Mouse (Mus musculus): ENCODE measurements at regions not wholly inside any gene's neighbourhood (a gene's known extent, or its start where the extent isn't known, plus 50 kb on each side); places are given as distances from the start of the nearest gene placed in this dataset.

DNA sequence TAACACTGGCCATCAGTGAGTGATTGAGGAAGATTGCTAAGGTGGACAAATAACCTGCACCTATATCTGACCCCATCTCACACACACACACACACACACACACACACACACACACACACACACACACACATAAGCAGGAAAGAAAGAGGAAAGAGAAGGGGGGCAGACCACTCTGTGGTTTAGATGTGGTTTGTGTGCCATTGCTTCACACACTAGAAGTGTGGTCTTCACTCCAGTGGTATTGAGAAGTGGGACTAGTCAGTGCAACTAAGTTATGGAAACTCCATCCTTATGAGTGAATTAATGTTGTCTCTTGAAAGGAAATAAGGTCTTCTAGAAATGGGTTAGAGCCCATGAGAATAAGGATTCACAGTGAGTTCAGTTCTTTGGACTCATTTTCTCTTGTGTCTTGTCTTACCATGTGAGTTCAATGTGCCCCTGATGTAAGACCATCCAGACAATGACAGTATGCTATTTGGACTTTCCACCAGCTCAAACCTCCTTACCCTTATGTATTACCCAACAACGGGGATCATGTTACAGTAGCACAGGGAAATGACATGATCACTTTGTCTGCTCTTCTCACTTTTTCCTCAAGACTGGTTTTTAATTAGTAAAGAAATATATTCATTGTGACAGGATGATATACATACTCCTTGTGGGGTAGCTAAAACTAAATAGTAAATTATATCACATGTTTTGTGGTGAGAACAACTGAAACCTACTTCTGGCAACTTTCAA is 88.7 kb downstream of the A730009L09Rik start:
- DNase-seq = no peak
- H3K27ac ChIP-seq = no peak overlapping the region
- intact Hi-C loops (cut with DNase I) = no loop called here
- TF ChIP-seq CTCF (IDR thresholded peaks at IDR 0.05) = no peak
- no peak for TF ChIP-seq EP300 (IDR thresholded peaks at IDR 0.05; ENCODE audit: insufficient read depth, low read depth, low read length)
- no peak for TF ChIP-seq POLR2A (IDR thresholded peaks at IDR 0.05; ENCODE audit: insufficient read depth, low read depth, low read length)
- H3K36me3 ChIP-seq (ENCODE audit: control insufficient read depth, insufficient read depth, low read length) = no peaks in the 10 kb centered on the region
- WGBS = 95% methylated on average over 1 of the region's 1 CpGs
- no peaks in the 10 kb centered on the region for H3K4me1 ChIP-seq (ENCODE audit: control insufficient read depth, insufficient read depth, low read length)
- no peaks in the 10 kb centered on the region for H3K27me3 ChIP-seq (ENCODE audit: control insufficient read depth, insufficient read depth, low read length)
- no peak overlapping the region for H3K9ac ChIP-seq (ENCODE audit: low read depth, low read length)
- H3K4me3 ChIP-seq = no peak overlapping the region
- H3K79me2 ChIP-seq (replicated peaks; ENCODE audit: control insufficient read depth, insufficient read depth, low read length) = no peaks in the 10 kb centered on the region

GRCm38 (mm10) chr16:84604272-84604975 is 89.5 kb downstream of the A730009L09Rik start:
- Histone ChIP-seq H3K79me2 (replicated peaks; ENCODE audit: control insufficient read depth, insufficient read depth, low read length) (no peaks in the 10 kb centered on the region), H3K27ac (no peak overlapping the region), H3K4me3 (no peak overlapping the region), H3K27me3 (ENCODE audit: control insufficient read depth, insufficient read depth, low read length) (no peaks in the 10 kb centered on the region), H3K4me1 (ENCODE audit: control insufficient read depth, insufficient read depth, low read length) (no peaks in the 10 kb centered on the region), H3K36me3 (ENCODE audit: control insufficient read depth, insufficient read depth, low read length) (no peaks in the 10 kb centered on the region), H3K9ac (ENCODE audit: low read depth, low read length) (no peak overlapping the region)
- no peak for TF ChIP-seq CTCF (IDR thresholded peaks at IDR 0.05)
- TF ChIP-seq POLR2A (IDR thresholded peaks at IDR 0.05; ENCODE audit: insufficient read depth, low read depth, low read length) = no peak
- TF ChIP-seq EP300 (IDR thresholded peaks at IDR 0.05; ENCODE audit: insufficient read depth, low read depth, low read length) = no peak
- WGBS = 82% methylated on average over 9 of the region's 9 CpGs
- DNase-seq = no peak
- intact Hi-C loops (cut with DNase I) = no loop called here

- H3K79me2 ChIP-seq (replicated peaks; ENCODE audit: control insufficient read depth, insufficient read depth, low read length) = no peaks in the 10 kb centered on the region
- no peak for DNase-seq
- H3K36me3 ChIP-seq (ENCODE audit: control insufficient read depth, insufficient read depth, low read length) = no peaks in the 10 kb centered on the region
- no peak overlapping the region for H3K4me3 ChIP-seq
- intact Hi-C loops (cut with DNase I) = no loop called here
- H3K4me1 ChIP-seq (ENCODE audit: control insufficient read depth, insufficient read depth, low read length) = no peaks in the 10 kb centered on the region
- no peak overlapping the region for H3K9ac ChIP-seq (ENCODE audit: low read depth, low read length)
- no peaks in the 10 kb centered on the region for H3K27me3 ChIP-seq (ENCODE audit: control insufficient read depth, insufficient read depth, low read length)
- TF ChIP-seq POLR2A (IDR thresholded peaks at IDR 0.05; ENCODE audit: insufficient read depth, low read depth, low read length) (no peak), CTCF (IDR thresholded peaks at IDR 0.05) (no peak), EP300 (IDR thresholded peaks at IDR 0.05; ENCODE audit: insufficient read depth, low read depth, low read length) (no peak)
- WGBS = 66% methylated on average over 5 of the region's 5 CpGs
- no peak overlapping the region for H3K27ac ChIP-seq
Observed at GRCm38 (mm10) chr16:84606010-84606803, 91.3 kb downstream of the A730009L09Rik start.

DNA sequence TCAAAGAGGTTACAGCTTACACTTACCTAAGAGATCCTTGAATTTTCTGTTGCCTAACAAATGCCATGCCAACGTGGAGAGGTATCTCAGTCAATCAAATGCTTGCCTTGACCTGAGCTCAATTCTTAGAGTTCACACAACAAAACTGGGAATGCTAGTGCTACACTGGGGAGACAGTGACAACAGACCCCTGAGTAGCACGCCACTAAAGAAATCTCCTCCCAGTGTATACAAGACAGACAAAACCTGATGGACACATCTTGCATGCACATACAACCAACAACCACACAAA is 91.8 kb downstream of the A730009L09Rik start:
- no peaks in the 10 kb centered on the region for H3K36me3 ChIP-seq (ENCODE audit: control insufficient read depth, insufficient read depth, low read length)
- TF ChIP-seq EP300 (IDR thresholded peaks at IDR 0.05; ENCODE audit: insufficient read depth, low read depth, low read length) (no peak), CTCF (IDR thresholded peaks at IDR 0.05) (no peak), POLR2A (IDR thresholded peaks at IDR 0.05; ENCODE audit: insufficient read depth, low read depth, low read length) (no peak)

GRCm38 (mm10) chr16:84607503-84607902 is 92.6 kb downstream of the A730009L09Rik start:
- no peaks in the 10 kb centered on the region for H3K4me1 ChIP-seq (ENCODE audit: control insufficient read depth, insufficient read depth, low read length)
- no peaks in the 10 kb centered on the region for H3K79me2 ChIP-seq (replicated peaks; ENCODE audit: control insufficient read depth, insufficient read depth, low read length)
- TF ChIP-seq POLR2A (IDR thresholded peaks at IDR 0.05; ENCODE audit: insufficient read depth, low read depth, low read length) (no peak), EP300 (IDR thresholded peaks at IDR 0.05; ENCODE audit: insufficient read depth, low read depth, low read length) (no peak), CTCF (IDR thresholded peaks at IDR 0.05) (no peak)
- DNase-seq = no peak
- intact Hi-C loops (cut with DNase I) = no loop called here
- no peaks in the 10 kb centered on the region for H3K36me3 ChIP-seq (ENCODE audit: control insufficient read depth, insufficient read depth, low read length)
- H3K9ac ChIP-seq (ENCODE audit: low read depth, low read length) = no peak overlapping the region
- 69% methylated on average over 6 of the region's 6 CpGs for WGBS
- H3K27me3 ChIP-seq (ENCODE audit: control insufficient read depth, insufficient read depth, low read length) = no peaks in the 10 kb centered on the region
- H3K27ac ChIP-seq = no peak overlapping the region
- no peak overlapping the region for H3K4me3 ChIP-seq

More for the DNA sequence above, 91.8 kb downstream of the A730009L09Rik start:
- no peak overlapping the region for H3K4me3 ChIP-seq
- intact Hi-C loops (cut with DNase I) = no loop called here
- no peak for DNase-seq
- no peak overlapping the region for H3K27ac ChIP-seq
- no peaks in the 10 kb centered on the region for H3K4me1 ChIP-seq (ENCODE audit: control insufficient read depth, insufficient read depth, low read length)
- no peaks in the 10 kb centered on the region for H3K27me3 ChIP-seq (ENCODE audit: control insufficient read depth, insufficient read depth, low read length)
- 53% methylated on average over 2 of the region's 2 CpGs for WGBS
- H3K9ac ChIP-seq (ENCODE audit: low read depth, low read length) = no peak overlapping the region
- no peaks in the 10 kb centered on the region for H3K79me2 ChIP-seq (replicated peaks; ENCODE audit: control insufficient read depth, insufficient read depth, low read length)
